Mouse (Mus musculus) CD8-positive naive resting alpha-beta T cell, adult 57 days (primary cell): ENCODE data around the gene Brcc3. TPM values are rescaled to one million over a fixed set of nuclear protein-coding genes. Genes with fewer than 3 reads are reported as not detected.

Source experiments
- total RNA-seq: library from RNA; stranded (reverse); gene quantifications from one replicate; pipeline ENCODE4 v1.2.4, GENCODE M21; 2023

Gene Brcc3
- 36.6 TPM for total RNA-seq

GRCm38 (mm10) chrX:75415936-75416785 is at the start of gene Brcc3, which contains the start of the genes Cmc4 and Mtcp1:
Gene Brcc3, plus strand, starts transcription at chrX:75416628.
Gene Cmc4, minus strand, starts transcription at chrX:75416584.
Gene Mtcp1, minus strand, starts transcription at chrX:75416588.

GRCm38 (mm10) chrX:75382195-75382771 is 34.1 kb upstream of the Brcc3 start, which contains the start of the genes Fundc2 and F8:
Gene Fundc2, plus strand, starts transcription at chrX:75382399.
Gene F8, minus strand, starts transcription at chrX:75382615.

Other genes starting within 250 kb of the Brcc3 start
- gene Fundc2, start 34.2 kb upstream of the Brcc3 start, total RNA-seq: 44.8 TPM
- 0.61 TPM for gene F8, start 34.0 kb upstream of the Brcc3 start, total RNA-seq
- 10.0 TPM for gene Cmc4, start within 50 bp of the Brcc3 start, total RNA-seq
- gene Mtcp1, start within 50 bp of the Brcc3 start, total RNA-seq: 12.8 TPM
- gene Vbp1, start 97.7 kb downstream of the Brcc3 start, total RNA-seq: 64.4 TPM
- not detected for gene Rab39b, start 161.6 kb downstream of the Brcc3 start, total RNA-seq